Mouse (Mus musculus): Measurements from ENCODE around the gene 1810049J17Rik. TPM values are rescaled to one million over a fixed set of nuclear protein-coding genes. Genes with fewer than 3 reads are reported as not detected.

The 1810049J17Rik gene
- polyA plus RNA-seq, 1 experiment from 2014 or later, result 0.67 TPM

DNA sequence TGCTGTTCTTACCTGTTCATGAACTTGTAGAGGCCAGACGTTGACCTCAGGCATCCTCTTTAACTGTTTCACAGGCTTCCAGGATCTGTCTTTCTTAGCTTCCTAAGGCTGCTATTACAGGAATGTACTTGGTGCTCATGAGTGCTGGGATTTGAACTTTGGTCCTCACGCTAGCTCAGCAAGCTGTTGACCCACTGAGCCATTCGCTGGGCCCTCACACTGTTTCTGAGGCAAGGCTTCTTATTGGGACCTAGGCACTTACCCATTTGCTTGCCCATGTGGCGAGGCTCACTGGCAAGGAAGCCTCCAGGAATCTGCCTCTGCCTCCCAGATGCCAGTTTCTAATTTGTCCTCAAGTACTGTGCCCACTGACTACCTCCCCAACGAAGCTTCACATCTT, 1.8 kb downstream of the 1810049J17Rik start:
- no peak overlapping the region for H3K4me3 ChIP-seq (ENCODE audit: low read length)
- no peak overlapping the region for H3K9ac ChIP-seq (ENCODE audit: low read length)
- WGBS, result 46% methylated on average over 5 of the region's 5 CpGs

GRCm38 (mm10) chr15:12318451-12318850, 3.2 kb downstream of the 1810049J17Rik start:
- H3K4me3 ChIP-seq (ENCODE audit: low read length), result no peak overlapping the region
- WGBS, result 83% methylated on average over 8 of the region's 8 CpGs
- H3K4me1 ChIP-seq (replicated peaks; ENCODE audit: control insufficient read depth, insufficient read depth, low read length), result peaks cover 3% of the 10 kb centered on the region
- no peak for ATAC-seq (ENCODE audit: low read depth)
- H3K36me3 ChIP-seq (ENCODE audit: control insufficient read depth, insufficient read depth, low read length), result no peaks in the 10 kb centered on the region
- H3K27ac ChIP-seq (ENCODE audit: low read length), result no peak overlapping the region
- no peaks in the 10 kb centered on the region; the same call in 1 of the 2 replicates for H3K27me3 ChIP-seq (ENCODE audit: control insufficient read depth, insufficient read depth, low read depth, low read length)
- H3K4me2 ChIP-seq (ENCODE audit: low read depth, low read length), result no peak overlapping the region
- no peak overlapping the region for H3K9ac ChIP-seq (ENCODE audit: low read length)
- H3K9me3 ChIP-seq (ENCODE audit: control insufficient read depth, low read length), result no peaks in the 10 kb centered on the region

More for the DNA sequence above, 1.8 kb downstream of the 1810049J17Rik start:
- Histone ChIP-seq H3K9me3 (ENCODE audit: control insufficient read depth, low read length) (no peaks in the 10 kb centered on the region), H3K27ac (ENCODE audit: low read length) (no peak overlapping the region), H3K36me3 (ENCODE audit: control insufficient read depth, insufficient read depth, low read length) (no peaks in the 10 kb centered on the region), H3K4me2 (ENCODE audit: low read depth, low read length) (peak overlapping the region; percentile 61), H3K4me1 (replicated peaks; ENCODE audit: control insufficient read depth, insufficient read depth, low read length) (peaks cover 10% of the 10 kb centered on the region), H3K27me3 (ENCODE audit: control insufficient read depth, insufficient read depth, low read depth, low read length) (no peaks in the 10 kb centered on the region; the same call in 1 of the 2 replicates)
- no peak for ATAC-seq (ENCODE audit: low read depth)

- H3K36me3 ChIP-seq (ENCODE audit: control insufficient read depth, insufficient read depth, low read length), result no peaks in the 10 kb centered on the region
- H3K9me3 ChIP-seq (ENCODE audit: control insufficient read depth, low read length), result no peaks in the 10 kb centered on the region
- ATAC-seq (ENCODE audit: low read depth), result no peak
- H3K4me1 ChIP-seq (replicated peaks; ENCODE audit: control insufficient read depth, insufficient read depth, low read length), result no peaks in the 10 kb centered on the region; the same call in none of the 2 replicates
- no peak overlapping the region for H3K4me3 ChIP-seq (ENCODE audit: low read length)
- H3K4me2 ChIP-seq (ENCODE audit: low read depth, low read length), result no peak overlapping the region
- H3K27ac ChIP-seq (ENCODE audit: low read length), result no peak overlapping the region
- no peaks in the 10 kb centered on the region; the same call in 1 of the 2 replicates for H3K27me3 ChIP-seq (ENCODE audit: control insufficient read depth, insufficient read depth, low read depth, low read length)
- no peak overlapping the region for H3K9ac ChIP-seq (ENCODE audit: low read length)
- 68% methylated on average over 5 of the region's 5 CpGs for WGBS
Observed at GRCm38 (mm10) chr15:12317290-12317689, 4.4 kb downstream of the 1810049J17Rik start.

DNA sequence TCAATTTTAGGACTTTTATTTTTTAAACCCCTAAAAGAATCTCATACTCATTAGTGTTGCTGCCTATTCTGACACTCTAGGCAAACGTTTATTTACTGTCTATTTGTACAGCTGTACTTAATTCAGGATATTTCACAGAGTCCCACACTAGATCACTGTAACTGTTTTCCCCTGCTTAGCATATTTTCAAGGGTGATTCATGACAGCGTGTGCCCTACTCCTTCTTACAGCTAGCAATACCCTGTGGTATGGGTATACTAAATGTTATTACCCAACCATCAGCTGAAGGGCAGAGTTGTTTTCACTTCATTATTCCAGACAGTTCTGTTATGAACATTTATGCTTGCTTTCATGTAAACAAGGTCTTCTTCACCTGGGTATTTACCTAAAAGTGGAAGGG, 5.7 kb downstream of the 1810049J17Rik start:
- H3K4me3 ChIP-seq (ENCODE audit: low read length), result no peak overlapping the region
- H3K27ac ChIP-seq (ENCODE audit: low read length), result no peak overlapping the region
- no peak overlapping the region for H3K9ac ChIP-seq (ENCODE audit: low read length)
- ATAC-seq (ENCODE audit: low read depth), result no peak
- H3K9me3 ChIP-seq (ENCODE audit: control insufficient read depth, low read length), result no peaks in the 10 kb centered on the region
- no peaks in the 10 kb centered on the region; the same call in 1 of the 2 replicates for H3K27me3 ChIP-seq (ENCODE audit: control insufficient read depth, insufficient read depth, low read depth, low read length)
- H3K36me3 ChIP-seq (ENCODE audit: control insufficient read depth, insufficient read depth, low read length), result no peaks in the 10 kb centered on the region
- H3K4me1 ChIP-seq (replicated peaks; ENCODE audit: control insufficient read depth, insufficient read depth, low read length), result no peaks in the 10 kb centered on the region; the same call in none of the 2 replicates
- 51% methylated on average over 2 of the region's 2 CpGs for WGBS
- no peak overlapping the region for H3K4me2 ChIP-seq (ENCODE audit: low read depth, low read length)

GRCm38 (mm10) chr15:12314584-12314983, 7.1 kb downstream of the 1810049J17Rik start:
- Histone ChIP-seq H3K4me1 (replicated peaks; ENCODE audit: control insufficient read depth, insufficient read depth, low read length) (no peaks in the 10 kb centered on the region; the same call in 1 of the 2 replicates), H3K36me3 (ENCODE audit: control insufficient read depth, insufficient read depth, low read length) (no peaks in the 10 kb centered on the region), H3K9me3 (ENCODE audit: control insufficient read depth, low read length) (no peaks in the 10 kb centered on the region), H3K27me3 (ENCODE audit: control insufficient read depth, insufficient read depth, low read depth, low read length) (no peaks in the 10 kb centered on the region), H3K4me2 (ENCODE audit: low read depth, low read length) (no peak overlapping the region), H3K4me3 (ENCODE audit: low read length) (no peak overlapping the region), H3K27ac (ENCODE audit: low read length) (no peak overlapping the region), H3K9ac (ENCODE audit: low read length) (no peak overlapping the region)
- WGBS, result 62% methylated on average over 5 of the region's 5 CpGs
- ATAC-seq (ENCODE audit: low read depth), result no peak

- no peak overlapping the region for H3K4me2 ChIP-seq (ENCODE audit: low read depth, low read length)
- H3K4me3 ChIP-seq (ENCODE audit: low read length), result no peak overlapping the region
- 3% methylated on average over 1 of the region's 1 CpGs for WGBS
- no peaks in the 10 kb centered on the region for H3K27me3 ChIP-seq (ENCODE audit: control insufficient read depth, insufficient read depth, low read depth, low read length)
- H3K9ac ChIP-seq (ENCODE audit: low read length), result no peak overlapping the region
- no peaks in the 10 kb centered on the region for H3K36me3 ChIP-seq (ENCODE audit: control insufficient read depth, insufficient read depth, low read length)
- H3K9me3 ChIP-seq (ENCODE audit: control insufficient read depth, low read length), result no peaks in the 10 kb centered on the region
- no peak for ATAC-seq (ENCODE audit: low read depth)
- H3K27ac ChIP-seq (ENCODE audit: low read length), result no peak overlapping the region
- H3K4me1 ChIP-seq (replicated peaks; ENCODE audit: control insufficient read depth, insufficient read depth, low read length), result no peaks in the 10 kb centered on the region; the same call in 1 of the 2 replicates
Observed at GRCm38 (mm10) chr15:12313255-12313654, 8.4 kb downstream of the 1810049J17Rik start.

DNA sequence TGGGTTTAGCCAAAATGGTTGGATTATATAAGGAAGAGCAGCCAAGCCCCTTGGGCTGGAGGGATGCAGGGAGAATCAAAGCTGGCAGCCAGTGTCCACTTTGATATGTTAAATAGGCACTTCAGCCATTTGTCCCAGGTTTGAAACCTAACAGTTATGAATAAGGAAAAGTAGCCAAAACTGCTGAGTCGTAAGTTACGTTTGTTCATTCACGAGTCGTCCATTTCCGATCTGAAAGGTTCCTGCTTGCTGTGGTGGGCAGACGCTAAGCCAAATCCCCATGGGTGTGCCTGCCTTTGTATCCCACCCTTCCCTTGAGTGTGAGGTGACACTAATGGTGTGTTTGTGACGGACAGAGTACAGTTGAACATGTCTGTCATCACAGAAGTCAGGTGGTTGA, 10.2 kb downstream of the 1810049J17Rik start:
- H3K9ac ChIP-seq (ENCODE audit: low read length), result no peak overlapping the region
- no peak overlapping the region for H3K27ac ChIP-seq (ENCODE audit: low read length)
- no peak for ATAC-seq (ENCODE audit: low read depth)
- H3K27me3 ChIP-seq (ENCODE audit: control insufficient read depth, insufficient read depth, low read depth, low read length), result no peaks in the 10 kb centered on the region
- H3K9me3 ChIP-seq (ENCODE audit: control insufficient read depth, low read length), result no peaks in the 10 kb centered on the region
- peaks cover 7% of the 10 kb centered on the region for H3K4me1 ChIP-seq (replicated peaks; ENCODE audit: control insufficient read depth, insufficient read depth, low read length)
- no peaks in the 10 kb centered on the region for H3K36me3 ChIP-seq (ENCODE audit: control insufficient read depth, insufficient read depth, low read length)
- WGBS, result 75% methylated on average over 7 of the region's 7 CpGs
- H3K4me3 ChIP-seq (ENCODE audit: low read length), result no peak overlapping the region
- no peak overlapping the region for H3K4me2 ChIP-seq (ENCODE audit: low read depth, low read length)

GRCm38 (mm10) chr15:12310676-12311075, 11.0 kb downstream of the 1810049J17Rik start:
- no peak overlapping the region for H3K4me2 ChIP-seq (ENCODE audit: low read depth, low read length)
- 72% methylated on average over 4 of the region's 4 CpGs for WGBS

GRCm38 (mm10) chr15:12308539-12308938, 13.2 kb downstream of the 1810049J17Rik start:
- no peak for ATAC-seq (ENCODE audit: low read depth)
- WGBS, result 92% methylated on average over 5 of the region's 5 CpGs
- no peak overlapping the region for H3K4me3 ChIP-seq (ENCODE audit: low read length)
- peaks cover 10% of the 10 kb centered on the region for H3K4me1 ChIP-seq (replicated peaks; ENCODE audit: control insufficient read depth, insufficient read depth, low read length)
- no peak overlapping the region for H3K27ac ChIP-seq (ENCODE audit: low read length)
- no peaks in the 10 kb centered on the region for H3K9me3 ChIP-seq (ENCODE audit: control insufficient read depth, low read length)
- H3K27me3 ChIP-seq (ENCODE audit: control insufficient read depth, insufficient read depth, low read depth, low read length), result no peaks in the 10 kb centered on the region
- H3K4me2 ChIP-seq (ENCODE audit: low read depth, low read length), result no peak overlapping the region
- no peak overlapping the region for H3K9ac ChIP-seq (ENCODE audit: low read length)
- no peaks in the 10 kb centered on the region for H3K36me3 ChIP-seq (ENCODE audit: control insufficient read depth, insufficient read depth, low read length)

More at GRCm38 (mm10) chr15:12310676-12311075, 11.0 kb downstream of the 1810049J17Rik start:
- Histone ChIP-seq H3K4me1 (replicated peaks; ENCODE audit: control insufficient read depth, insufficient read depth, low read length) (peaks cover 10% of the 10 kb centered on the region), H3K27ac (ENCODE audit: low read length) (no peak overlapping the region), H3K27me3 (ENCODE audit: control insufficient read depth, insufficient read depth, low read depth, low read length) (no peaks in the 10 kb centered on the region), H3K9ac (ENCODE audit: low read length) (no peak overlapping the region), H3K9me3 (ENCODE audit: control insufficient read depth, low read length) (no peaks in the 10 kb centered on the region), H3K4me3 (ENCODE audit: low read length) (no peak overlapping the region), H3K36me3 (ENCODE audit: control insufficient read depth, insufficient read depth, low read length) (no peaks in the 10 kb centered on the region)
- no peak for ATAC-seq (ENCODE audit: low read depth)

GRCm38 (mm10) chr15:12307114-12307513, 14.6 kb downstream of the 1810049J17Rik start:
- Histone ChIP-seq H3K4me1 (replicated peaks; ENCODE audit: control insufficient read depth, insufficient read depth, low read length) (peaks cover 10% of the 10 kb centered on the region), H3K9ac (ENCODE audit: low read length) (no peak overlapping the region), H3K27me3 (ENCODE audit: control insufficient read depth, insufficient read depth, low read depth, low read length) (no peaks in the 10 kb centered on the region)

More at GRCm38 (mm10) chr15:12307114-12307513, 14.6 kb downstream of the 1810049J17Rik start:
- H3K9me3 ChIP-seq (ENCODE audit: control insufficient read depth, low read length), result no peaks in the 10 kb centered on the region
- no peak for ATAC-seq (ENCODE audit: low read depth)
- no peaks in the 10 kb centered on the region for H3K36me3 ChIP-seq (ENCODE audit: control insufficient read depth, insufficient read depth, low read length)
- 44% methylated on average over 4 of the region's 4 CpGs for WGBS
- no peak overlapping the region for H3K4me2 ChIP-seq (ENCODE audit: low read depth, low read length)
- H3K27ac ChIP-seq (ENCODE audit: low read length), result peak overlapping the region; percentile 6; the same call in 1 of the 2 replicates
- H3K4me3 ChIP-seq (ENCODE audit: low read length), result no peak overlapping the region

Measured in lung, embryonic 16.5 days (tissue).